Mouse (Mus musculus) T-helper 1 cell (primary cell): ENCODE measurements around the gene Crygc.

Source experiments
- in situ Hi-C: fragments of 300-600 bp; cut with MboI, MseI; formaldehyde crosslinking; loops from one replicate; pipeline ENCODE4 v1.15.1; 2025; ENCODE audit warnings: high pct_unique_total_duplicates

Gene Crygc

GRCm38 (mm10) chr1:65073589-65073988, at the start of gene Crygc:
Gene Crygc (minus strand): TSS chr1:65073689.
- in situ Hi-C loops = no loop called here

- in situ Hi-C loops = no loop called here
Observed at GRCm38 (mm10) chr1:65122574-65123372, 49.3 kb upstream of the Crygc start, which contains the start of gene D630023F18Rik. Gene D630023F18Rik (minus strand): TSS chr1:65123214.

GRCm38 (mm10) chr1:65119438-65119837, 45.9 kb upstream of the Crygc start, which contains the start of gene Gm28845:
Gene Gm28845 (minus strand): TSS chr1:65119558.
- in situ Hi-C loops = no loop called here

GRCm38 (mm10) chr1:65118150-65118913, 44.8 kb upstream of the Crygc start:
- in situ Hi-C loops = no loop called here

- in situ Hi-C loops = no loop called here
Observed at GRCm38 (mm10) chr1:65113536-65114172, 40.2 kb upstream of the Crygc start.

- in situ Hi-C loops = no loop called here
Observed at GRCm38 (mm10) chr1:65112807-65113196, 39.3 kb upstream of the Crygc start.

GRCm38 (mm10) chr1:65112031-65112806, 38.7 kb upstream of the Crygc start:
- in situ Hi-C loops = no loop called here

GRCm38 (mm10) chr1:65109756-65110435, 36.4 kb upstream of the Crygc start:
- in situ Hi-C loops = no loop called here

- in situ Hi-C loops = no loop called here
Observed at GRCm38 (mm10) chr1:65109196-65109595, 35.7 kb upstream of the Crygc start.

GRCm38 (mm10) chr1:65107654-65108279, 34.3 kb upstream of the Crygc start:
- in situ Hi-C loops = no loop called here

- in situ Hi-C loops = no loop called here
Observed at GRCm38 (mm10) chr1:65103273-65103672, 29.8 kb upstream of the Crygc start, which contains the start of gene Cryga. Gene Cryga (minus strand): TSS chr1:65103373.

- in situ Hi-C loops = no loop called here
Observed at GRCm38 (mm10) chr1:65096953-65097352, 23.5 kb upstream of the Crygc start.

- in situ Hi-C loops = no loop called here
Observed at GRCm38 (mm10) chr1:65091566-65091965, 18.1 kb upstream of the Crygc start.

- in situ Hi-C loops = no loop called here
Observed at GRCm38 (mm10) chr1:65090370-65090769, 16.9 kb upstream of the Crygc start.

GRCm38 (mm10) chr1:65088567-65089356, 15.3 kb upstream of the Crygc start:
- in situ Hi-C loops = no loop called here

- in situ Hi-C loops = no loop called here
Observed at GRCm38 (mm10) chr1:65082188-65082587, 8.7 kb upstream of the Crygc start, which contains the start of gene Crygb. Gene Crygb (minus strand): TSS chr1:65082288.

- in situ Hi-C loops = no loop called here
Observed at GRCm38 (mm10) chr1:65075607-65076006, 2.1 kb upstream of the Crygc start.

- in situ Hi-C loops = no loop called here
Observed at GRCm38 (mm10) chr1:65067842-65068241, 5.6 kb downstream of the Crygc start.

- in situ Hi-C loops = no loop called here
Observed at GRCm38 (mm10) chr1:65064201-65064600, 9.3 kb downstream of the Crygc start.
